Mouse (Mus musculus) cerebellum, adult 9-11 months (tissue): ENCODE measurements at regions not wholly inside any gene's neighbourhood (a gene's known extent, or its start where the extent isn't known, plus 50 kb on each side); places are given as distances from the start of the nearest gene placed in this dataset.

Source experiments
- DNase-seq: peaks from one replicate; pipeline ENCODE4 v3.0.0; 2022

- DNase-seq, result no peak
Measured at GRCm38 (mm10) chr7:72948026-72948425, 427.3 kb upstream of the Rgma start.

- DNase-seq, result no peak
Measured at GRCm38 (mm10) chr7:72948666-72949065, 426.6 kb upstream of the Rgma start.

- no peak for DNase-seq
Measured at GRCm38 (mm10) chr7:72949886-72950285, 425.4 kb upstream of the Rgma start.

GRCm38 (mm10) chr7:72957674-72958073 lies 417.6 kb upstream of the Rgma start:
- DNase-seq, result no peak

GRCm38 (mm10) chr7:72961321-72961720 lies 414.0 kb upstream of the Rgma start:
- no peak for DNase-seq

GRCm38 (mm10) chr7:72962815-72963214 lies 412.5 kb upstream of the Rgma start:
- DNase-seq, result peak; percentile 11

- DNase-seq, result no peak
Measured at GRCm38 (mm10) chr7:72963908-72964307, 411.4 kb upstream of the Rgma start.

- DNase-seq, result no peak
Measured at GRCm38 (mm10) chr7:72968193-72968592, 407.1 kb upstream of the Rgma start.

- no peak for DNase-seq
Measured at GRCm38 (mm10) chr7:72971506-72972267, 403.6 kb upstream of the Rgma start.

- DNase-seq, result no peak
Measured at GRCm38 (mm10) chr7:72972397-72972796, 402.9 kb upstream of the Rgma start.

GRCm38 (mm10) chr7:72973771-72974170 lies 401.5 kb upstream of the Rgma start:
- no peak for DNase-seq

- no peak for DNase-seq
Measured at GRCm38 (mm10) chr7:72974384-72974783, 400.9 kb upstream of the Rgma start.

- DNase-seq, result no peak
Measured at GRCm38 (mm10) chr7:72990559-72991429, 384.5 kb upstream of the Rgma start.

GRCm38 (mm10) chr7:72998374-72998773 lies 376.9 kb upstream of the Rgma start:
- DNase-seq, result no peak

- no peak for DNase-seq
Measured at GRCm38 (mm10) chr7:73019151-73019550, 356.2 kb upstream of the Rgma start.

- DNase-seq, result no peak
Measured at GRCm38 (mm10) chr7:73019764-73020354, 355.4 kb upstream of the Rgma start.

- no peak for DNase-seq
Measured at GRCm38 (mm10) chr7:73021786-73022185, 353.5 kb upstream of the Rgma start.

- no peak for DNase-seq
Measured at GRCm38 (mm10) chr7:73025640-73026039, 349.7 kb upstream of the Rgma start.

- no peak for DNase-seq
Measured at GRCm38 (mm10) chr7:73028952-73029351, 346.4 kb upstream of the Rgma start.

- DNase-seq, result no peak
Measured at GRCm38 (mm10) chr7:73031407-73031806, 343.9 kb upstream of the Rgma start.

GRCm38 (mm10) chr7:73032316-73032980 lies 342.9 kb upstream of the Rgma start:
- no peak for DNase-seq

- no peak for DNase-seq
Measured at GRCm38 (mm10) chr7:73036801-73037555, 338.3 kb upstream of the Rgma start.
